Mouse (Mus musculus) gastrocnemius, postnatal 4 days (tissue): ENCODE data around the gene Ak9. TPM values are rescaled to one million over a fixed set of nuclear protein-coding genes. Genes with fewer than 3 reads are reported as not detected.
"Not testable (repeated sequence)": the region's sequence is repeated elsewhere in the genome, so short reads cannot be mapped to it uniquely, and the experiment has no call there.

Experiments used
- DNase-seq, 2 experiments: peaks; one replicate each; pipeline ENCODE4 v3.0.0; 2021 to 2022; ENCODE audit warnings: low spot score in 2 of 2, mixed read lengths in 2 of 2
- total RNA-seq, 2 experiments: library from RNA; stranded (reverse); gene quantifications; 2 replicates each; pipeline ENCODE4 v1.2.3; 2021

Ak9 gene
- total RNA-seq, 2 experiments from 2014 or later: not detected

DNA sequence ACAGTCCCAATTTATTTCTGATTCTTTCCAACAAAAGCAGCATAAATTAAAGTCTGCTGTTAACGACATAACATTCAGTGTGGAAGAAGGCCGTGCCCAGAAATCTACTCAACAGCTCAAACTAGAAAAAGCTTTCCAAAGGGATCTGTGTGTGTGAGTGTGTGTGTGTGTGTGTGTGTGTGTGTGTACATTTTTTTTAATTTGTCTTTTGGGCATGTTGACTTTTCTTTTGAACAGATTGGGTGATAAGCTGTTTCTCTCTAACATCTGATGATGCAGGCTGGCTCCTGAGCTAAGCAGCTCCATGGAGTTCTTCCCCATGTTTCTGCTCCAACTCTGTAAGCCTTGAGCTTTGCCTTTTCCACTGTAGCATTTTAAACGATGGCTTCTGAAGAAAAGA is 12.1 kb downstream of the Ak9 start:
- no peak for DNase-seq

DNA sequence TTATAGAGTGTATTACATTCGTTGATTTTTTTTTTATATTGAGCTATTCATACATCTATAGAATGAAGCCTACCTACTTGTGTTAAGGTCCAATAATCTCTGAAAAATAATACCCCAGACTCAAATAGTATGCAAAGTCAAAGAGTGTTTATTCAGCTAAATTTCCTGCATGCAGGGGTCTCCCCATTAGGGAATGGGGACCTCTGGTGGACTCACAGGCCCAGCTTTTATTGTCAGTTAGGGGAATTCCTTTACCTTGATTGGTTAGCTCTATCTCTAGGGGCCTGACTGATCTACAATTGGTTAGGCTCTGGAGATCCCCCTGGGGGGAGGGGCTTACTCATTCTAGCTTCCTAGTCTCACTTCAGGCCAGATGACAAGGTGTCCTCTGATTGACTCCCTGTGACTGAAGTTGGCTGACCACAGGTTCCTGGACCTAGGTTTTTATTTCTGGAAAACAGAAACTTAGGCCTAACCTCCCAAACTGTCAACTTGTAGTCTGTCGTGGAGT is 28.8 kb downstream of the Ak9 start:
- DNase-seq: no peak

- DNase-seq: no peak
These were observed 37.6 kb downstream of the Ak9 start for GRCm38 (mm10) chr10:41341346-41341745.

DNA sequence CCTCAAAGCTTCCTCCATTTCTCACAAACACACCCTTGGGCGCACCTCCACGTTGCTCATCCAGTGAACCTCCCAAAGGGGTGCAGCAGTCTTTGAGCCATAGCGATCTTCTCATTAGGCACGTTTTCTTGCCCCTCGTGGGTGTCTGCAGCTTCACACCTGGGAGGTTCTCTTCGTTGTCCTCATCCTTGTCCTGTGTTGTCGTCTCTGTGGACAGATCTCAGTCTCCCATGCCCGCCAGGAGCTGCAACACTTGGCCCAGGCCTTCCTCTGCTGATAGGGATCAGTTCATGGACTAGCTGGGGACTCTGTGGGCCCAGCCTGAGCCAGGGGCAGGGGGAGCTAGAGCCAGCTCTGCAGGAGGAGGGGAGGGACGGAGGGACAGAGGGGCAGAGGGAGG is 61.3 kb downstream of the Ak9 start:
- no peak for DNase-seq

DNA sequence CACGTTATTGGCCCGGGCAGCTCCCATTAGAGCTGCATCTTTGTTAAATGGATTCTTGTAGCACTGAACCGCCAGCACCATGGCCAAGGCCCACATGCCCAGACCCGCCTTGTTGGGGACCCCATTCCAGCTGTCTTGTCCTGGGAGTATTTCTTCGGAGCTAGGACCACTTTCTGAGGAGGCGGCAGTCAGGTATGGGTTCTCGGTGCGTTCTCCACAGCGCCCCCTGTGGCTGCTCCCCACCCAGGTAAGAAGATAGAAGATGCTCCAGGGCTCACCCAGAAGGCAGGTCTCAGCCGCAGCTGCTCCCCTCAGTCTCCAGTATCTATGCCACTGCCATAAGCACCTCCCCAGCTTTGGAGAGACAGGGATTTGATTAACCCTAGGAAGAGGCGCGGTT is 76.7 kb downstream of the Ak9 start:
- no peak for DNase-seq

- DNase-seq: peak in 1 of 2 experiments; percentile 29
These were observed 81.9 kb downstream of the Ak9 start for GRCm38 (mm10) chr10:41385506-41386221.

GRCm38 (mm10) chr10:41393555-41393954 is 89.8 kb downstream of the Ak9 start:
- no peak for DNase-seq

DNA sequence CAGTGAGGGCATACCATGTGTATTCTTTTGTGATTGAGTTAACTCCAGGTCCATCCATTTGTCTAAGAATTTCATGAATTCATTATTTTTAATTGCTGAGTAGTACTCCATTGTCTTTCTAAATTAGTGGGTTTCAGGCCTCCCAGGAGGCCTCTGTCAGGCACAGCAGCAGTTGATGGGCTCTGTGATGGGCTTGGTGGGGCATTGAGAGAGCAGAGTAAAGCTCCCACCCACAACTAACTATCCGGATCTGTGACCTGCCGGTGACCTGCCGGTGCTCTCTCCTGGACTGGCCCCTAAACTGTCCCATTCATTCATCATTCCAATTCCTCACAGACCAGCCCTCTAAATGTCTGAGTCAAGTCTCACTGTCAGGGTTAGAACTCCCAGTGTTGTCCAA is 97.3 kb downstream of the Ak9 start:
- no peak for DNase-seq

- no peak for DNase-seq
These were observed 99.6 kb downstream of the Ak9 start for GRCm38 (mm10) chr10:41403364-41403763.

- DNase-seq: no peak
These were observed 100.3 kb downstream of the Ak9 start for GRCm38 (mm10) chr10:41403893-41404612.

DNA sequence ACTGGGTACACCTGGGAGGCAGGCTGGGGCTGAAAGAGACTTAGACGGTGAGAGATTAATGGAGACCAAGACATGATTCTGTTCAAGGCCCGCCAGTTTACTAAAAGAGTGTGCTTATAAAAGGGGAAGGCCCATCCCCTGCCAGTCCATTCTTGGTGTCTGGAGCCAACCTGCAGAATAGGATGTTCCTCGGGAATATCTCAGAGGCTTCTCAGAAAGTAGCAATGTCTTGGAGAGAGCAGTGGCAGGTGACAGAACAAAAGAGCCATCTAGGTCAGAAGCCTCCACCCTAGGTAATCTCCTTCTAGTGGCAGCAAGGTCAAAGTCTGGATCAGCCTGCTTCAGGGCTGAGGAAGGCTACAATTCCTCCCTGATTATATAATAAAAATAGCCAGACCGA is 106.4 kb downstream of the Ak9 start:
- DNase-seq: not testable (repeated sequence)

DNA sequence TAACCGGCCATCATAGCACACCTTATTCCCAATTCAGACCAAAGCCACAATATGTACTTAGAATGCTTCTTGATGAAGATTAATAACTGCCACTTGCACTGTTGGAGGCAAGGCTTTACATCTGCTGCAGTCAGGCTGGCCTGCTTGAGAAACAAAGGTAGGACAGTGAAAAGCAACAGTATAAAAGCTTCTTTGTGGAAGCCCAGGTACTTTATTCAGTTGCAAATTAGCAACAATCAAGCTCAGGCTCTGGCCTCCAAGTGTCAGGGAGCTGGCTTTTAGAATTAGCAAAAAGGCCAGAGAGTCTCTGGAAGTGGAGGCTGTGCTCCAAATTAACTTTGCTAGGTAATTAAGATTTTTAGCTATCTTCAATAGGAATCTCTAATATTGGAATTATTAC is 107.0 kb downstream of the Ak9 start:
- not testable (repeated sequence) for DNase-seq

DNA sequence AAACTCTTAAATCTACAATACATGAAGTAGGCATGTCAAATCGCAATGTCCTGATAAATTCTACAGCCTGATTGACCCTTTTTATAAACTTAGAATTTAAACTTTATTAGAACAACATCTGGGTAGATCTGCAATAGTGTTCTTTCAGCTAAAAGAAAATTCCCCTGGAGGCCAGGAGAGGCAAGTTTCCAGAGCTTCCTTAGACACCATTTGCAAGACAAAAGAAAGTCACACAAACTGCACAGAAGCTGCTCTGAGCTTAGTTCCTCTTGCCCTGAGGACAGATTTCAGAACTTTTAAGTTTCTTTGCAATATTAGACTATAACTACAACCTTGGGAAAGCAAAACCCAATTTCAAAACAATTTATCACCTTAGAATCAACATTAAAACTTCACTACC is 109.7 kb downstream of the Ak9 start:
- not testable (repeated sequence) for DNase-seq

DNA sequence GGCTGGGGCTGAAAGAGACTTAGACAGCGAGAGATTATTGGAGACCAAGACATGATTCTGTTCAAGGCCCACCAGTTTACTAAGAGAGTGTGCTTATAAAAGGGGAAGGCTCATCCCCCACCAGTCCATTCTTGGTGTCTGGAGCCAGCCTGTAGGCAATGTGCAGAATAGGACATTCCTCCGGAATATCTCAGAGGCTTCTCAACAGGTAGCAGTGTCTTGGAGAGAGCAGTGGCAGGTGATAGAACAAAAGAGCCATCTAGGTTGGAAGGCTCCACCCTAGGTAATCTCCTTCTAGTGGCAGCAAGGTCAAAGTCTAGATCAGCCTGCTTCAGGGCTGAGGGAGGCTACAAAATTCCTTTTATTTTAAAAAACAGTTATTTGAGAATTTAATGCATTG is 111.6 kb downstream of the Ak9 start:
- not testable (repeated sequence) for DNase-seq

- DNase-seq: no peak
These were observed 116.9 kb downstream of the Ak9 start for GRCm38 (mm10) chr10:41420496-41421200.

GRCm38 (mm10) chr10:41423681-41424080 is 119.9 kb downstream of the Ak9 start:
- DNase-seq: no peak

GRCm38 (mm10) chr10:41426368-41426767 is 122.6 kb downstream of the Ak9 start:
- no peak for DNase-seq

DNA sequence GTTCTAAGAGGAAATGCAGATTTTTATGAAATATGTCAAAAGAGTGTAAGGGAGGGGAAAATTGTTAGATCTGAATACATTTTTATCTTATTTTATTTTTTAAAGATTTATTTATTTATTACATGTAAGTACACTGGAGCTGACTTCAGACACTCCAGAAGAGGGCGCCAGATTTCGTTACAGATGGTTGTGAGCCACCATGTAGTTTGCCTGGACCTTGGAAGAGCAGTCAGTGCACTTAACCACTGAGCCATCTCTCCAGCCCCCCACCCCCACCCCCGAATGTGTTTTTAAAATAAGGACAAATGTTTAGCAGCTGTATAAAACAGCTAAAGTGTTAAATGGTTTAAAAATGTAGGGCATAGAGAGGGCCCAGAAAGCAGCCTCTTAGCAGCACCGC is 130.8 kb downstream of the Ak9 start:
- DNase-seq: peak in 1 of 2 experiments; percentile 35

DNA sequence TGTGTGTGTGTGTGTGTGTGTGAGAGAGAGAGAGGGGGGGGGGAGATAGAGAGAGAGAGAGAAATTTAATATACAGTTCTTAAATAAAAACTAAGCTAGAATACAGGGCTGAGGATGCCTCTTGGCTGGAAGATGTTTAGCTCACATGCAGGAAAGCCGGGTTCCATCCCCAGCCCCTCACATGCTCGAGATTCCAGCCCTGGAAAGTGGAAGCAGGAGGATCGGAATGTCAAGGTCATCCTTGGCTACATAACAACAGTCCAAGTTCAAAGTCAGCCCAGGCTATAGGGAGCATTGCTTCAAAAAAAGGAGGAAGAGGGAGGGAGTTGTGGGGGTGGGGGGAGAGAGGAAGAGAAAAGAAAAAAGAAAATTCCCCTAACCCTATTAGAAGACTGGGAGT is 131.4 kb downstream of the Ak9 start:
- no peak for DNase-seq

DNA sequence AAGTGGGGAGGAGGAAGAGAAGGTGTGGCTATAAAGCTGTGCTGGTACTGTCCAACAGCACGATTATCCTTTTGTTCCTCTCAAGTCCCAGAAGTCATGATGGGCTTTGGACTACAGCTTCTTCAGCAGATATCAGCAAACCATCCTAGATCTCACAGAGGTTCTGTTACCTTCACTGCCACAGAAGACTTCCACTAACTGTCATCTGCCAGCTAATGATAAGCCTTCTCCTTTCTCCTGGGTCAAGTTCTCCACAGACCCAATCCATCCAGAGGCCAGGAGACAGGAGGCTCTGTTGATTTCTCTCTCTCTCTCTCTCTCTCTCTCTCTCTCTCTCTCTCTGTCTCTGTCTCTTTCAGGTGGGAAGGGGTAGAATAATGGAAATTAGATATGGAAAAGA is 144.4 kb downstream of the Ak9 start:
- DNase-seq: no peak

- no peak for DNase-seq
These were observed 145.9 kb downstream of the Ak9 start for GRCm38 (mm10) chr10:41449684-41450083.

DNA sequence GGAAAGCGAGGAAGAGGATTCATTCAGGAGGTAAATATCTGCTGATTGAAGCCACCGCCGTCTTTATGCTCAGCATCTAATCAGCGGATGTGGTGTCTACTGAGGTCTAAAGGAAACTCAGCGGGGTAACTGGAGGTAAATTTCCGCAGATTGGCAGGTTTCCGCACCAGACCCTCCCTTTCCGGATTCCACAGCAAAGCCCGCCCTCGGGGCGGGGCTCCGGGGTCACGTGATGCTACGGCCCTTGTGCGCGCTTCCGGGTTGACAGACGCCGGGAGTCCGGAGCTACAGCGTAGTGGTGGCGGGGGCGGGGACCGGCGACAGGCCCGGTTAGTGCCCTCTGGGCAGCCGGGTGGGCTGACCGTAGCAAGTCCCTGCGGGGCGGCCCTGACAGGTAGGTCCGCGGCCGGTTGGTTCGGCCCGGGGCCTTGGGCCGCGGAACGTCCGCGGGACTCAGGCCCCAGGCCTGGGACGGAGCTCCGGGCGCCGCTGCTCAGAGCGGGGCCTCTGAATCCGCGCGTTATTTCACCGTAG is 146.4 kb downstream of the Ak9 start, which contains the start of gene Zbtb24:
Zbtb24 (plus strand) TSS at position 247 of the 534 bp plus-strand sequence.
- DNase-seq: peak; percentile 91 to 95
